Mouse (Mus musculus) lung, postnatal 4 days (tissue): ENCODE data around the gene Snx1.

Source experiments
- DNase-seq, 2 experiments: peaks; one replicate each; pipeline ENCODE4 v3.0.0; 2021

The Snx1 gene

DNA sequence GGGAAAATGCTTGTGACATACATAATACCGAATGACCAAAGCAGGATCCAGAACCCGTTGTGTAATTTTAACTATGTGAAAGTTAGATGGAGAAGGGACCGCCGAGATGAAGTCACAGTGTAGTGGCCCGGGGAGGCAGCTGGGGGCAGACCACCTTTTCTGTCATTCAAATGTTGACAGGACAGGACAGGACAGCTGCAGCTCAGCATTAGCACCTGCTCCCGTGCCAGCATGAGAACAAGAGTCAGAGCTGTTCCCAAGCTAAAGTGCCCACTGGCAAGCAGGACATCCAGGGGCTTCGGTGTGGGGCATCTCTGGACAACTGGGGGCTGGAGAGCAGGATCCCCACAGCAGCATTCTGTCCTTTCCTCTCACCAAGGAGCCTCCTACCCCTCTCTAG lies 39.3 kb downstream of the Snx1 start:
- DNase-seq, result no peak

DNA sequence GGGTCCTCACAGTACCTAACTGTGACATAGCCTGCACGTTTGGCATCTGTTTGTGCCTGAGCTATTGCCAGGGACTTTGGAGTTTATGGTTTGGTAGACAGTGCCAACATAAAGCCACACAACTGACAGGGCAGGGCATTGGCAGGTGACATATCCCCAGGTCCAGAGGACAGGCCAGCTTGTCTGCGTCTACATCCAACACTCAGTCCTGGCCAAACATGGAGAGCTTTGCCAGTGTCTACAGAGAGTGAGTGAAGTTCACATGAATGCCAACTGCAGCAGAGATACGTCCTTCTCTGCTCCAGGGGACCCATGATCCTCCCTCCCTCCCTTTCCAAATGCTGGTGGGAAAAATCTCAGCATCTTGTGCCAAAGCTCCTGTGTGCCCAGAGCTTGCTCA lies 42.2 kb downstream of the Snx1 start:
- DNase-seq, result no peak

DNA sequence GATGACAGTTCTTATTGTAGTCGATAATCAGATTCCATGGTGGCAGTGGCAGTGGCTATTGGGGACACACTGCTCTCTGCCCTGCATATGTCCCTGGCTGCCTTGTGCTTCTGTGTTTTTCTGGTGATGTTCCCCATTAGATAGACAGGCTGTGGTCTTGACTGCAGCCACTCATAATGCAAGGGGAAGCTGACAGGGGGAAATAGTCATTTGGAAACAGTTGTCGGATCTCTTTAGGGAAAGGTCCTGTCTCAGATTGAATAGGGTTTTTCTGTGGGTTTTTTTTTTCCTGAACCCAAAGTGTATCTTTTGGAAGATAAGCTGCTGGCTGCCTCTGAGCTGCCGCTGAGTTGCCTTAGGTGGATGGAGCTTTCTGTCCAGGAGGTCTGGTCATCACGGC lies 44.4 kb downstream of the Snx1 start:
- no peak for DNase-seq

DNA sequence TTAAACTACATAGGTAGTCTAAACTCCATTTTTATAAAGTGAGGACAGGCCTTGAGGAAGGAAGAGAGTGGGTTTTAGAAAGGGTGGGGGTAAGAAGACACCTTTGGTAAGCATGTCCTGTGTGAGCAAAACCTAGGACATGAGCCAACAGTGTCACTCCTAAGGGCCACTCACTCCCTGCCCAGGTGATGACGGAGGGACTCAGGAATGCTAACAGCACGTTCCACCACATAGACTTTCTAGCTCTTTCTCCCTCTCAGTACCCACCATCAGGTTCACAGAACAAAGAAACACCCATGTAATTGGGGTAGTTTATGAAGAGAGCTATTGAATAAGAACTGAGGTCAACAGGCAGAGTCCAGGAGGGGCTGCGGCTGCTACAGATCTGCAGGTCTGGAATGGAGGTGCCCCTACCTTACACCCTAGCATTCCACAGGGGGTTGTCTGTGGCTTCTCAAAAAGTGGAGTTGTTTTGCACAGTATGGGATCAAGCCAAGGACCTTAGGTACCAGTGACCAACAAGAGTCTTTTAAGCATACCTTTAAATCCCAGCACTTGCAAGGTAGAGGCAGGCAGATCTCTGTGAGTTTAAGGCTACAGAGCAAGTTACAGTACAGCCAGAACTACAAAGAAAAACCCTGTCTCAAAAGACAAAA lies 45.5 kb downstream of the Snx1 start:
- DNase-seq, result peak; percentile 47 to 68

DNA sequence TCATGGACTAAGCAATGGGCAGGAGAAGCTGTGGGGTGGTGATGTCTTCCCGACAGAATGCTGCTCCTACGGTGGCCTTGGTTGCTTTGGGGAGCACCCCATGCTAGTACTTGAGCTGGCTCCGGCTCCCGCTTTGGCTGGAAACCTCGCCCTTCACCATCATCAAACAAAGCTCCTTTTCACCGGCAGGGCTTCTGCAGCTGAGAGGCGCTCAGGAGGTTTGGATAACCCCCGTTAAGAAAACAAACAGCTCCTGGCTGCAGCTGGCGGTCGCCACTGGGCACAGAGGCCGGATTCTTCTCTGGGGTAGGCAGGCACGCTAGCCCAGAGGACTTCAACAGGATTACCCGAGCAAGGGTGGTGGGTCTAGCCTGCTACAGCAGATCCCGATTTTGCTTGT lies 47.9 kb downstream of the Snx1 start:
- peak in 1 of 2 experiments; percentile 54 for DNase-seq

DNA sequence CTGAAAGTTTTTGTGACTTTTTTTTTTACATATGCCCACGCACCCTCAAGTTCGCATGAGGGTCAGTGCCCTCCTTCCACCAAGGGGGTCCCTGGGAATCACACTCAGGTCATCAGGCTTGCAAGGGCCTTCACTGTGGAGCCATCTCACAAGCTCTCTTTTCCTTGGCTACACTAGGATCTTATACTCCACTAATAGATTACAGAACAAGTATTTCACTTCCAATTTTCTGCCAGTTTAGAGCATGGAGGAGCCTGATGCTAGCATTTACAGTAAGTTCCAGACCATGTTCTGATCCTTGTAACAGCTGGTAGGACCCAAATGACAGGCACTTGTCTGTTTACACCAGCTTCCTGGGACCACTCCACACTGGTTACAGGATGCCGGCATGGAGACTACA lies 48.3 kb downstream of the Snx1 start:
- DNase-seq, result no peak

- no peak for DNase-seq
Observed at GRCm38 (mm10) chr9:66072754-66073153, 53.6 kb downstream of the Snx1 start.

- DNase-seq, result no peak
Observed at GRCm38 (mm10) chr9:66070151-66070550, 56.2 kb downstream of the Snx1 start.

DNA sequence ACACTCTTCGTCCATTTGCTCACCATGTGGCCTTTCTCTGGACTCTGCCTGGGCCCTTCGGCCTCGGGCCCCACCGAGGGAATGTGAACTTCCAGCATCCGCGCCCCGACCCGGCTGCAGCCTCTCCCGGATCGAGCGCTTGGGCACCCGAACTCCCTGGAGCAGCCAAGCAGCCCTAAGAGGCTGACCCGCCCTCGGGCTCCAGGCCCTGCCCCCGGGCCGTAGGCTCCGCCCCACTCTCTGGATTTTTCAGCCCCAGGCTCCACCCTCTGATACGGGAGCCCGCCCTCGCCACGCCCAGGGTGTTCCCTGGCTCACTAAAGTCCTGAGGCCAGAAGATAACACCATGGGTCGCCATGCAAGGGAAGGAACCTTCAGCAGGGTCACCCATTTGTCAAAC lies 56.8 kb downstream of the Snx1 start, which contains the start of gene Snx22:
TSS of gene Snx22 (minus strand) at position 137 of the 400 bp plus-strand sequence.
- peak; percentile 91 to 93 for DNase-seq

DNA sequence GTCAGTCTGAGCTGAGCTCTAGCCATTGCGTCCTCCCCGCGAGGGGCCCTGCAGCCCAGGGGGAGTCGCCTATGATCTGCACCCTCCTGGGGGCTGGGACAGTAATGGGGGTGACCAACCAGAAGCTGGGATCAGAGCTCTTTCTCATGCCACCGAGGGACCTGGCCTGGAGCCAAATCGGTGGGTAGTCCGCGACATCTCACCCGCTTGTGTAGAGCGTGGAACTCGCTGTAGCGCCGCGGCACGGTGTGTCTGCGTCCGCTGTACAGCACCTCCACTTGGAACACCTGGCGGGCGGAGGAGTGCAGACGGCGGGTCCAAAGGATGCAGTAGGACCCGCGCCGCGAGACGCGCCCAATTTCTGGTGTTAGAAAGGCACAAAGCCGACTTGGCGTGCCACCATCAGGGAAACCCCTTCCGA lies 57.4 kb downstream of the Snx1 start:
- peak in 1 of 2 experiments; percentile 52 for DNase-seq

DNA sequence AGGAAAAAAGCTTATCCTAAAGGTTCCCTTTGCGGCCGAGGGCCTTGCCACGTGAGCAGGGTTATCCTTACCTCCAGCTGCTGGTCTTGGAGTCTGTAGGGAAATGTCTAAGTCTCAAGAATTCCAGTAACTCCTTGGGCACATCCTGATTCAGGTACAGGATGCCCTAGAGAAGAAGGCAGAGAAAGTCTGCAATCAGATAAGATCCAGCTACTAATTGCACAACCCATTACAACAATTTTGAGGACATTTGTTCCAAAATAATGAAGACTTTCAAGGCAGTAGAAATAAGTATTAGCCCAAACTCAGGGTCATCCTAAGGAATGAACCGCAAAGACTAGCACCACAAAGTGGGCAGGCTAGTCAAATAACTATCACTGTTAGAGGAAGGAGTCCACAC lies 58.3 kb downstream of the Snx1 start:
- no peak for DNase-seq

DNA sequence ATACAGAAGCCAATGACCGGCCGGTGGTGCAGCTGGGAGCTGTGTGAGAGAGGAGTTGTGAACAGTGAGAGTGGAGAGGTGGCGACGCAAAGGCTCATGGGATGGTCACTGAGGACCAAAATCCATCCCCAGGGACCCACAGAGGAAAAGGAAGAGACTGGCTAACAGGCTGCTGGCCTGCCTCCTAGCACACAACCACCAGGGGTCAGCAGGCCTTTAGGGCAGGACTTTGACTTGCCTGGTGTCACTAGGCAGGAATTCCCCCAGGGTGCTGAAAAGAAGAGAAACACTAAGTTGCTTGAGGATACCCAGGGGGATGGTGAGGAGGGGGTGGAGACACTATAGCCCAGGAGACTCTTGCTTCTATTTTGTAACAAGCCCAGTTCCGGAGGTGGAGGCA lies 58.8 kb downstream of the Snx1 start:
- peak; percentile 63 to 72 for DNase-seq

GRCm38 (mm10) chr9:66066791-66067190 lies 59.6 kb downstream of the Snx1 start:
- no peak for DNase-seq

DNA sequence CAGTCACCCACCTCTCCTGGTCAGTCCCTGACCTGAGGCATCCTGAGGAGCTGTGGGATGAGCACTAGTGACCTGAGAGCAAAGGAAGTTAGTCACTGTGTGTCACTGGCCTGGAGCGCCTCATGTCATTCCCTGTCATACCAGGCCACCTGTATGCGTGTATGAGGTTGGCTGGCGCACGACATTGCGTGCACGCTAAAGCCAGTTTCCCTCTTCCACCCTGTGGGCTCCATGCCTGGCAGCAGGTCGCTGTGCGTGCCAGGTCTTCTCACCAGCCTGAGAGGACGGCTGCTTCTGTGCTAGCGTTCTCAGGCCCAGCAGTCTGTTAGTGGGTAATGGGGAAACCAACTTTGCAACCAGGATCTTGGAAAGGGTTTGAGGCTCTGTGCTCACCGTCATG lies 62.1 kb downstream of the Snx1 start:
- no peak for DNase-seq

DNA sequence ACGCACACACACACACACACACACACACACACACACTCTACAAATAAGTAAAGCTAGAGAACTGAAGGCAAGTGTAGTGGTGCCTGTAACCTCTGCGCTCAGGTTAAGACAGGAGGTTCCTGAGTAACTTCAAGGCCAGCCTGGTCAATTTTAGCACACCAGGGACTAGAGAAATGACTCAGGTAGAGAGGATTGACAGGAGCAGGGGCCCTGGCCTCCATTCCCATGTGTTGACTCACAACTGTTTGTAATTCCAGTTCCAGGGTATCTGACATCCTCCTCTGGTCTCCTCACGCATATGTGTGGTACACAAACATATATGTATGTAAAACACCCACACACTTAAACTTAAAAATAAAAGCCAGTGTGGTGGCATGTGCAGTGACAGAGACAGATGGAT lies 62.9 kb downstream of the Snx1 start:
- no peak for DNase-seq

DNA sequence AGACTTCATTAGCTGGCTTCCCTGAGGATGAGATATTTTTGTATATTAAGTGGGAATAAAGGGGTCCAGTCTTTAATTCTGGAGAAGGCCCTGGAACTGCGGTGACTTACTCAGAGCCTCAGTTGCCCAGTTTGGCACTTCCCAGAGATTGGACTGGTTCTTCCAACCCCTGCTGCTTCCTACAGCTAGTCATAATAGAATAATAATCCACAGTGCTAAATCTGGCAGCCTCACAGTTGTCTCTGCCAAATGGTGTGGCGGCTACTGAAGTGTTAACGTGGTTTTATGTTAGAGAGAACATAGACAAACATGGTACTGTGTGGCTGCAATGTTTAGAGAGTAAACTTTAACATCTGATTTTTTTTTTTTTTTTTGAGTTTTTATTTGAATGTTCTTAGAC lies 64.7 kb downstream of the Snx1 start:
- DNase-seq, result no peak

GRCm38 (mm10) chr9:66060986-66061385 lies 65.4 kb downstream of the Snx1 start:
- DNase-seq, result no peak

- DNase-seq, result no peak
Observed at GRCm38 (mm10) chr9:66060308-66060647, 66.1 kb downstream of the Snx1 start.

GRCm38 (mm10) chr9:66059583-66060307 lies 66.6 kb downstream of the Snx1 start, which contains the start of gene Ppib:
Gene Ppib (plus strand): TSS chr9:66060222.
- DNase-seq, result peak; percentile 98 to 99

GRCm38 (mm10) chr9:66053620-66054019 lies 72.8 kb downstream of the Snx1 start:
- DNase-seq, result no peak

- no peak for DNase-seq
Observed at GRCm38 (mm10) chr9:66052731-66053130, 73.7 kb downstream of the Snx1 start.

DNA sequence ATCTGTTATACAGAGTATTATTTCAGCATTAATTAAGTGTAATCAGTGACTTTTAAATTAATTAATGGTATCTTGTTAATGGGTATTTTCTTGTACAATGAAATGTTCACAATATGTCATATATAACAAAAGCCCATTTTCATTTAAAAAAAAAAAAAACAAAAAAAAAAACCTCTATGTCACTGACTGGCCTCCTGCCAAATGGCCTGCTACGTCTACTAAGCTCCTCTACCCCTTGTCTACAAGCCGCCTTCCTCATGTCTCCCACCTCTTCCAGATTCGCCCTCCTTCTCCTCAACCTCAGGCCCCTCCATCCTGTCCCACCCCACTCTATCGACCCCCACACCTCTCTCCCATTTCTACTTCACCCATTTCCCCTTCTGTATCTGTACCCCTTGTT lies 74.9 kb downstream of the Snx1 start:
- no peak for DNase-seq

- no peak for DNase-seq
Observed at GRCm38 (mm10) chr9:66049931-66050601, 76.3 kb downstream of the Snx1 start.

DNA sequence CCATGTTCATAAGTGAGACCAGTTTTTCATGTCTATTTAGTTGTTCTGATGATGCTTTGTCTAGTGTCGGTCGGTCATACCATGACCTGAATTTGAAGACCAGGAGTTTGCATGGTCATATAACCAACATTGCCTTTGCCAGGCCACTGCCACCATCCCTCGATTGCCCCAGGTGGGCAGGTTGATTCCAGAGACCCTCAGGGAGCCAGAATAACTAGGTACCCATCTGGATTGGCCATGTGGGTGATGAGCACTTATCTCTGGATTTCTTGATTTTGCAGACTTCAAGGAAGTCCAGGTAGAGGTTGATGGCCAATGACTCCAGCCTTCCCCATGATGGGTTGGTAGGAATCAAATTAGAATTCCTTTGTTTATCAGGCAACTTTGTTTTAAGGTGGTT lies 83.1 kb downstream of the Snx1 start:
- DNase-seq, result no peak
